Mouse (Mus musculus) heart, adult 2 months (tissue): ENCODE results near the gene Slc28a1.

ENCODE experiments used
- EP300 ChIP-seq: fragments of 200-500 bp; IDR thresholded peaks from 2 replicates; pipeline ENCODE4 v1.6.1; 2011; ENCODE audit warnings: low read depth, low read length, control low read depth; ENCODE audit not compliant: insufficient read depth
- POLR2A ChIP-seq: fragments of 200-500 bp; IDR thresholded peaks from 2 replicates; pipeline ENCODE4 v1.6.1; 2011; ENCODE audit warnings: mild to moderate bottlenecking, low read depth, low read length, control low read depth; ENCODE audit not compliant: insufficient read depth

DNA sequence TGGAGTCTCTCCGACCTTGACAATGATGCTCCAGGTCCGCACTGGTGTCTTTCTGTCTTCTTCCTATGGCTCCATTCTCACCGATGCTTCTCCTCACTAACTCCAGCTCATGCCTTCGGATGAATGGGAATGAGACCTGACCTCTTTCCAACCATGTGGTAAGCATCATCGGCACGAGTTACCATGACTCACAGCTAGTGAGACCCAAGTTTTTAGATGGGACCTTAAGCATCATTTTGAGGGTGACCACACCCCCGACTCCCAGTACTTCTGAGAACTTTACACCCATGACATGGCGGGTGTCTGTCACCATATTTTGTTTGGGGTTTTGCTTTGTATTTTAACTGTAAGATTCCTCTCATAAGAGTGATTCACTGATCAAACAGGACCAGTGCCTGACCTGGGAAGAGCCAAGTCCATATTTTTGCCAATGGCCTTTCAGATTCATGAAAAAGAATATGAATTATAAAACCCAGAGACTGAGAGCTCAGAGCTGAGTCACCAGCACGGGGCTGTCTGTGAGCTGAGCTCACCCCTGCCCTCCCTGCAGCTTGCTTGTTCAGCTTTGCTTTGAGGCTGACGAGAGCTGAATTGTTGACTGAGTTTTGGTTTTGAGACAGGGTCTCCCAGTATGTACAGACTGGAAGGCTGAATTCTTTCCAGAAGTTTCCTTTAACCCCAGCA, 68.0 kb downstream of the Slc28a1 start:
- TF ChIP-seq EP300 = no peak
- TF ChIP-seq POLR2A = no peak
